Comparison of ENCODE assay signal across 9 mouse cellular contexts in the genomic region with DNA sequence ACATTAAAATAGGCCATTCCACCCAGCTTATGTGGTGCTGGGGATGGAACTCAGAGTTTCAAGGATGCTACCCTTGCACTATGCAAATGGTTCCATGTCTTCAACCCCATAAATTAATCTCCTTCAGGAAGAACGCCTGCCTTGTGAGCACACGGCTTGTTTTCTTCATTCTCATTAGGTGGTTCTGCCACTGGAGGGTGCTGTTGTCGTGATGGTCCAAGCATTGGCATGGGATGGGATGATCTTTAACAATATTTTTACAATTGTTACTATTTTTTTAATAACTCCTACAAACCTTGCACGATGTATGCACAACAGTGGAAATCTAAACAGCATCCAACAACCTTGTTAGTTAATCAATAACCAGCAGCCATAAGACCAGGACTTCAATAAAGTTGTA.
A peak's percentile ranks its signal among the peaks of the same experiment; 100 is the strongest.
DNase-seq lines count a peak whose midpoint lies in the region; ATAC-seq and TF ChIP-seq lines count a peak whose summit lies in the region.
"Had no signal": no experiment of that assay in that cellular context is flagged by ENCODE, and none has a peak within 500 bp of the region (broad histone marks: within the 10 kb centered on the region; RNA-seq: fewer than 3 reads in every experiment).

No protein-coding gene starts in this region.

- no peaks in the 10 kb centered on the region for H3K27me3 ChIP-seq in E14TG2a.4 (ENCODE audit: insufficient read depth, low read length)
- no peaks in the 10 kb centered on the region for H3K27me3 ChIP-seq in hindbrain, embryonic 12.5 days
- H3K27me3 ChIP-seq: liver, embryonic 13.5 days had no signal

- no peaks in the 10 kb centered on the region for H3K9me3 ChIP-seq in E14TG2a.4 (ENCODE audit: low read length)
- H3K9me3 ChIP-seq in hindbrain, embryonic 12.5 days (replicated peaks): no peaks in the 10 kb centered on the region
- H3K9me3 ChIP-seq: liver, embryonic 13.5 days had no signal

- H3K4me2 ChIP-seq in hindbrain, embryonic 12.5 days (replicated peaks): no peak overlapping the region
- H3K4me2 ChIP-seq: liver, embryonic 13.5 days had no signal

- no peak overlapping the region for H3K4me3 ChIP-seq in E14TG2a.4 (replicated peaks; ENCODE audit: low read length)
- no peak overlapping the region for H3K4me3 ChIP-seq in hindbrain, embryonic 12.5 days
- H3K4me3 ChIP-seq: liver, embryonic 13.5 days had no signal

- no peaks in the 10 kb centered on the region for H3K4me1 ChIP-seq in E14TG2a.4 (replicated peaks; ENCODE audit: low read depth, low read length)
- H3K4me1 ChIP-seq in hindbrain, embryonic 12.5 days: no peaks in the 10 kb centered on the region
- H3K4me1 ChIP-seq: liver, embryonic 13.5 days had no signal

- no peak overlapping the region for H3K9ac ChIP-seq in hindbrain, embryonic 12.5 days
- H3K9ac ChIP-seq: liver, embryonic 13.5 days had no signal

- 0 out of 2 replicates have a peak, but pooled peaks have one; percentile 12 for TF ChIP-seq CTCF in E14TG2a.4 (conservative IDR thresholded peaks at IDR 0.05; ENCODE audit: low read length)

- no peak for ATAC-seq in hindbrain, embryonic 12.5 days (ENCODE audit: low FRiP score)

- 54% methylated on average over 4 of the region's 4 CpGs for WGBS in hindbrain, embryonic 12.5 days

- peak; percentile 5 for DNase-seq in adrenal gland, postnatal 10 days
- no peak for DNase-seq in adrenal gland, postnatal 25 days
- peak; percentile 28 to 36 for DNase-seq in kidney, postnatal 4 days
- DNase-seq in kidney, adult 18-20 months: no peak
- peak; percentile 40 to 60 for DNase-seq in layer of hippocampus, postnatal 10 days (ENCODE audit: low spot score in 2 of 2)
- no peak for DNase-seq in retina, postnatal 1 day
- DNase-seq: liver, embryonic 13.5 days had no signal

- H3K27ac ChIP-seq in hindbrain, embryonic 12.5 days: no peak overlapping the region
- H3K27ac ChIP-seq: liver, embryonic 13.5 days had no signal

- no peaks in the 10 kb centered on the region for H3K36me3 ChIP-seq in E14TG2a.4 (ENCODE audit: insufficient read depth, low read length)
- H3K36me3 ChIP-seq in hindbrain, embryonic 12.5 days: no peaks in the 10 kb centered on the region
- H3K36me3 ChIP-seq: liver, embryonic 13.5 days had no signal

Comparison
In these comparisons a context has a peak if more than half of its experiments do, and no peak if none do; other contexts are left out.
1. DNase-seq: peak in adrenal gland, postnatal 10 days (single experiment), kidney, postnatal 4 days (2 of 2) and layer of hippocampus, postnatal 10 days (2 of 2); none in adrenal gland, postnatal 25 days (single experiment), kidney, adult 18-20 months (single experiment) and retina, postnatal 1 day (single experiment).